Mouse (Mus musculus) WW6 (cell line): ENCODE measurements at regions not wholly inside any gene's neighbourhood (a gene's known extent, or its start where the extent isn't known, plus 50 kb on each side); places are given as distances from the start of the nearest gene placed in this dataset.

Experiments used
- DNase-seq: peaks from one replicate; pipeline ENCODE4 v3.0.0-alpha.2; 2013; ENCODE audit warnings: low read depth, low spot score

DNA sequence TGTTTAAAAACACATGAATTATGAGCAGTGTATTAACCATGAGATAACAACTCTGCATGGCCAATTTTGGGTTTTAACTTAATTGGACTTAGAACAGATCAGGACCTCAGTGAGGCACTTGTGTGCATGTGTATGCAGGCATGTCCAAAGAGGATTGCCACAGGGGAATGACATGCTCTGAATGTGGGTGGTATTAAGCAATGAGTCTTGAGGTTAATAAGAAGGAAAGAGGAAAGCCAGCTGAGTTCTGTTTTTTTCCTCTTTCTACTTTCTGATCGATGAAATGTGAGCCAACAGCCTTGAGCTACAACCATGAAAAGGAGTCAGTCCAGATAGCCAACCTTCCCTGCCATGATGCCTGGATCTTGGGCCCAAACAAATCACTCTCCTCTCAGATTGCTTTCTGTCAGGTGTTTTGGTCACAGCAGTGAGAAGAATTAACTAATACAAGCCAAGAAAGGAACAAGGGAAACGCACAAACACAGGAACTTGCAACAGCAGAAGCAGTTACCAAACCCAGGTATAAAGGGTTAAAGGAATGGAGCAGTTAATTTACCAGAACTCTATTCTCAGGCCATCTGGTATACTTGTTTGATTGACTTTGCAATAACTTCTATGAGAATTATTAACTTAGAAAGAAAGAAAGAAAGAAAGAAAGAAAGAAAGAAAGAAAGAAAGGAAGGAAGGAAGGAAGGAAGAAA, 243.3 kb upstream of the Mmadhc start:
- DNase-seq, result no peak

GRCm38 (mm10) chr2:50538068-50538467, 241.5 kb upstream of the Mmadhc start:
- no peak for DNase-seq

GRCm38 (mm10) chr2:50535085-50535878, 238.7 kb upstream of the Mmadhc start:
- DNase-seq, result no peak

DNA sequence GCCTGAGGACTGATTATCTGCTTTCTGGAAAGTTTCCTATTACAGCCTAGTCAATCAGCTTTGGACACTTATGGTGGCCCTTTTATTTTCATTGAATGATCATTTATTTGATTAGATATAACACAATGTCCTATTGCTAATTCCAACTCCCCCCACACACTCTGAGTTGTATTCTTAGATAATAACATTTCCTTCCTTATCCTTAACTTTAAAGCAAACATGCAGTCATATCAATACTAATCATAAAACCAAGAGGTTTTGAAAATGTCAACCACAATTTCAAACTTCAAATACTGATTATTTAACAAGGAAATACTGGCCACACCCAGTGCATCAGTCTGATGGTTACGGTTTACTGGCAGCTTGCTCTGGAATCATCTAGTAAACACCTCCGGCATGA, 237.1 kb upstream of the Mmadhc start:
- no peak for DNase-seq

DNA sequence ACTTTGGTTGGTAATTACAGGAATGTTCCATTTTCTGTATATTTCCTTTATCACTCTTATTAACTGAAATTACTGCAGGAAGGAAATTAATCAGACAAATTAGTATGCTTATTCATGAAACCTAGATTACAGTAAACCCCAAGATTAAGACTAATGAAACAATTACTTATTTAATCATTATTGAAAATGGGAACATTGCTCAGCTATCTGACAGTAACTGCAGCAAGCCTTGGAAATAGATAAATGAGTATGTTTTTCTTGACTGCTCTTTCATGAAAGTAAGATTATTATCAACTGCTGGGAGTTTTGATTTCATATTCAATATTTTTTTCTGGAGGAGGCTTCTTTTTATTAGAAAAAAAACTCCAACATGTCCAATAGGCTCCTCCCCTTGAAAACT, 230.8 kb upstream of the Mmadhc start:
- DNase-seq, result no peak

- DNase-seq, result no peak
Observed at GRCm38 (mm10) chr2:50524838-50525615, 228.4 kb upstream of the Mmadhc start.

DNA sequence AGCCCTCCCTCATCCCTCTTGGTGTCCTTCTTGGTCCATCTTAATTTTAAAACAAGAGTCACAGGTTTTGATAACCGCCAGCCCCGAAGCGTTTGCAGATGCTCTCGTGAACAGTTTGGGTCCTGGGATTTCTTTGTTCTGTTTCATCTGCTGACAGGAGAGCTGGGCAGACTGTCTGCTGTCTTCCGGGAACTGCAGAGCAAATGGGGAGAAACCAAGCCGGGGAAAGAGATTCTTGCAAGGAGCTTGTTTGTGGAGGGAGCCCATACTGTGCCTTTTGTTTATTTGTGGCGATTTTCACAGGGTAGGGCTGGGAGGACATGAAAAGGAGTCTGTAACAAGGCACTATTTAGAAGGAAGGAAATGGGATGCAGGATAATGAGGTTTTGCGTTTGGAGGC, 223.6 kb upstream of the Mmadhc start:
- no peak for DNase-seq

GRCm38 (mm10) chr2:50519129-50519504, 222.5 kb upstream of the Mmadhc start:
- no peak for DNase-seq

GRCm38 (mm10) chr2:50518371-50519128, 221.9 kb upstream of the Mmadhc start:
- DNase-seq, result no peak

DNA sequence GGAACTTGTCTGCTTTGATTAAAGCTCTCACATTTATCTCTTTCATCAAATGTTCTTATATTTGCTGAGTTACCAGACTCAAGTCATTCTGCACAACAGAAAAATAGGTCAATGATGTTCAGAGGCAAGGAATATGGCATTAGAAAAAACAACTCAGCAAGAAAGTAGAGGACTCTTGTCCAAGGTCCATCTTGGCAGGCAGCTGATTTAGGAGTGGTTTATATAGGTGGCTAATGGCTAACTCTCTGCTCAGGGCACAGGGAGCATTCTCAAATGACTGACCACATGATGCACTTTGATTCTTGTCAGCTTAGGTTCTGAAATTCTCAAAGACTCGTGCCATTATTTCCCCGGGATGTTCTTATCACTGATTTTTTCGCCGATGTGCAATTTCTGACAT, 216.7 kb upstream of the Mmadhc start:
- no peak for DNase-seq

- no peak for DNase-seq
Observed at GRCm38 (mm10) chr2:50498713-50499112, 202.1 kb upstream of the Mmadhc start.

GRCm38 (mm10) chr2:50496057-50496433, 199.4 kb upstream of the Mmadhc start:
- no peak for DNase-seq

DNA sequence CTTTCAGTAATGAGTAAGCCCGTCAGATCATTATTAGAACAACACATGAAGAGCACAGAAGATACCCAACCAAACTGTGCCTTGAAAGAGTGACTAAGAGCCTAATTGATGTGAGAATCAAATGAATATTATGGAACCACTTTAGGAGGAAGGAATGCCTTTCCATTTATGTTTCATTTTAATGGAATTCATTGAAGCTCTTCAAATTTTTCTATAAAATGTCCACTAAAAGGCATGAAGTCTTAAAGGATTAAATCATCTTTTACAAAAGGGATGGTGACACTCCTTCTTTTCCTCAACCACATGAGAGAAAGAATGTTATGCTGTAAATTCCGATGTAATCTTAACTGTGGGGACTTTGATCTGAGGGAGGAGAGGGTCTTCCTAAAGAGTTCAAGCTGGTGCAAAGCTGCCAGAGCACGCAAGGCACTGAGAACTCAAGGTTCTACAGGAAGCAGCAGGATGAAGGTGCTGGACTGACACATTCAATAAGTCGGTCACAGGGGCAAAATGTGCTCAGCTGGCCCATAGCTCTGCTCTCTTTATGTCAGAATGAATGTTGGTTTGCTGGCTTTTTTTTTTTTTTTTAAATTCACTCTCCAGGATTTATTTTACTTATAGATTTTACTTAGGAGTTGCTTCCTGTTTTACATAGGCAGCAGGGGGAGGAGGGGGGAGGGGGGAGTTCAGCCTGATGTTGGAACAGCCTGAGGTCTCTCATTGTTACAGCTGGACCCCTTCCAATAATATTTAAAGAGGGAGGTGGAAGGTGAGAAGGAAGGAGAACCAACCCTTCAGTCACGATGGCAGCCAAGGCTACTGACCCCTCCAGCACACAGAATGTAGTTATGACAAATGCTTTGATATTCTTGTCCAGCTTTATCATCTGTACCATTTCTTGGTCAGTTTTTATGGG, 198.8 kb upstream of the Mmadhc start:
- no peak for DNase-seq

DNA sequence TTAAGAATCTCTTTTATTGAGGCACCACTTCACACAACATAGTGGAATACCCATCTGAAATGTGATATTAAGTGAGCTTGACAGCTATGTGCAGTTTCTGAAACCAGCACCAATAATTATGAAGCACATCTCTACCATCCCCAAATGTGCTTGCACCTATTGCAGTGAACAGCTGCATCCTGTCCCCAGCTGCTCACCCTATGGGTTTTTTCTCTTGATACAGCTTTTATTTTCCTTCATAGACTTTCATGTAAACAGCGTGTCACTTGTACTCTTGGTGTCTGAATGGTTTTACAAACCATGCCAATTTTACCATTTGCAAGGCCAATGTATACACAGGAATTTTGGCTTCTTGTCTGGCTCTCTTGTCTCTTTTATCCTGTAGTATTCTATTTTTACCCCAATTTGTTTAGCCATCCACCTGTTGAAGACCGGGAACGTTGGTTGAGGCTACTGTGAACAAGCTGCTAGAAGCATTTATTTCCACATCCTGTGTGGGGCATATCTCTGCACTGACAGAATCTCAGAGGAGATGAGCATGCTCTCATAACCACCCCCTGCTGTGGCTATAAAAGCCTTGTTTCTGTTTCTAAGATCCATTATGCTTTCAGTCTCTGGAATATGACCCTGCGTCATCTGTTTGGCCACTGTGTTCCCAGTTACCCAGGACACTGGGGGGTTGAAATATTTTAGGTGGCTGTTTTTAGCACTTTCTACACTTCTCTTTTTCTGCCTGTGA, 197.2 kb upstream of the Mmadhc start:
- DNase-seq, result no peak

DNA sequence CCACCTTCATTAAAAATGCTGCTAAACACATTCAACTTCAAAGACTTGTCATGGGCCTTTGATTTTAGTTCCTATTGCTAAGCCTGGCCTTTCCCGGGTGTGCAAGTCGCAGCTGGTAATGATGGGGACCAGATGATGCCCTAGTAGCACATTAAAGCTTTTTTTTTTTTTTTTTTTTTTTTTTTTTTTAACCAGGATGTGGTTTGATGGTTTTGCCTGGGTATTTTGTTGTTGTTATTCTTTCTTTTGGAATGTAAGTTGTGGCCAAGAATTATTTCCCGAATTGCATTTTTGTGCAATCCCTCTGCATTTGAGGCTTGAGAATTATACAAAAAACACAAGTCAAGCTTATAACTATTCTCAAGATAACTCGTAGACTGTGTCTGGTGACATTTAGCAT, 167.2 kb upstream of the Mmadhc start:
- DNase-seq, result no peak

- DNase-seq, result no peak
Observed at GRCm38 (mm10) chr2:50462378-50462777, 165.8 kb upstream of the Mmadhc start.

GRCm38 (mm10) chr2:50456654-50457053, 160.1 kb upstream of the Mmadhc start:
- no peak for DNase-seq

DNA sequence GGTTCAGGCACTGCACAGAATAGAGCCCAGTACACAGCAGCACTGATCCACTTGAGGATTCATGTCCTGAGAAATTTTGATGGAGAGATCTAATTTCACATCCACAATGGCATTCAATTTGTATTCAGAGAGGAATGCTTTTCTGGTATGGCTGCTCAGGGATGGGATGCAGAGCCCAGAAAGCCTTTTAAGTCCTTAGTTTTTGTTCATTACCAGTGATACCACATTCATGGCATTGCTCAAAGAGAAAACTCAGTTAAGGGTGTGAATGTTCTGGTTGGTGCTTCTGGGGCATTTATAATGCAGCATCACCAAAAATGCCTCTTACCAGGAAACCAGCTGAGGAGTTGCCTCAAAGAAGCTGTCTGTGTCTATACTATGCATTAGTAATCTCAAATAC, 151.5 kb upstream of the Mmadhc start:
- no peak for DNase-seq

GRCm38 (mm10) chr2:50445963-50446485, 149.4 kb upstream of the Mmadhc start:
- DNase-seq, result no peak

- no peak for DNase-seq
Observed at GRCm38 (mm10) chr2:50440333-50440732, 143.7 kb upstream of the Mmadhc start.
